Mouse (Mus musculus) cerebellum, postnatal 14 days (tissue): ENCODE data around the gene Snrpn.
"Not testable (repeated sequence)": the region's sequence is repeated elsewhere in the genome, so short reads cannot be mapped to it uniquely, and the experiment has no call there.

Experiments used
- DNase-seq, 2 experiments: peaks; one replicate each; pipeline ENCODE4 v3.0.0; 2021; ENCODE audit warnings: mixed read lengths in 2 of 2

Gene Snrpn

GRCm38 (mm10) chr7:60139742-60140480 is at the start of gene Snrpn:
TSS of gene Snrpn (minus strand) at chr7:60140219.
- DNase-seq, result peak; percentile 18 to 29

GRCm38 (mm10) chr7:60170250-60171185 is 30.5 kb upstream of the Snrpn start:
- peak; percentile 72 to 81 for DNase-seq

GRCm38 (mm10) chr7:60125332-60125731 is 14.7 kb downstream of the Snrpn start:
- DNase-seq, result no peak

GRCm38 (mm10) chr7:60123086-60123624 is 16.9 kb downstream of the Snrpn start:
- DNase-seq, result not testable (repeated sequence)

GRCm38 (mm10) chr7:60122434-60123085 is 17.5 kb downstream of the Snrpn start:
- no peak for DNase-seq

- peak; percentile 22 to 50 for DNase-seq
Measured at GRCm38 (mm10) chr7:60097154-60097859, 42.7 kb downstream of the Snrpn start.

GRCm38 (mm10) chr7:60076301-60076700 is 63.7 kb downstream of the Snrpn start:
- no peak for DNase-seq

- DNase-seq, result peak; percentile 73 to 80
Measured at GRCm38 (mm10) chr7:60047481-60048201, 92.4 kb downstream of the Snrpn start.

- no peak for DNase-seq
Measured at GRCm38 (mm10) chr7:60013186-60013585, 126.8 kb downstream of the Snrpn start.

- DNase-seq, result peak; percentile 18 to 20
Measured at GRCm38 (mm10) chr7:60007727-60008360, 132.2 kb downstream of the Snrpn start.

- DNase-seq, result no peak
Measured at GRCm38 (mm10) chr7:60006262-60006661, 133.8 kb downstream of the Snrpn start.

GRCm38 (mm10) chr7:60004606-60005330 is 135.3 kb downstream of the Snrpn start, which contains the start of the genes Snurf and Gm38393:
TSS of gene Snurf (minus strand) at chr7:60005049.
TSS of gene Gm38393 (minus strand) at chr7:60005064.
- DNase-seq, result peak; percentile 92 to 93

- DNase-seq, result peak; percentile 53 to 69
Measured at GRCm38 (mm10) chr7:60003921-60004605, 136.0 kb downstream of the Snrpn start.

- DNase-seq, result peak; percentile 64 to 69
Measured at GRCm38 (mm10) chr7:60003006-60003865, 136.8 kb downstream of the Snrpn start.

GRCm38 (mm10) chr7:59978646-59979045 is 161.4 kb downstream of the Snrpn start:
- no peak for DNase-seq
